Mouse (Mus musculus) embryonic facial prominence, embryonic 14.5 days (tissue): Measurements from ENCODE around the gene Usp32. TPM values are rescaled to one million over a fixed set of nuclear protein-coding genes. Genes with fewer than 3 reads are reported as not detected.

ENCODE experiments used
- ATAC-seq: fragments of 200-750 bp; cut with Nextera tagmentation; 2 replicates; pipeline ENCODE4 v1.8.0; 2017; ENCODE audit warnings: low read depth, moderate number of reproducible peaks, moderate TSS enrichment
- DNase-seq: peaks from one replicate; pipeline ENCODE4 v3.0.0-alpha.2; 2015; ENCODE audit warnings: low spot score
- H3K27ac ChIP-seq: fragments of 300-500 bp; sonication (generic); replicated peaks from 2 replicates; pipeline ENCODE4 v1.5.1; 2014; ENCODE audit warnings: low read depth, mild to moderate bottlenecking, low read length, moderate library complexity
- H3K27me3 ChIP-seq: fragments of 300-500 bp; sonication (generic); replicated peaks from 2 replicates; pipeline ENCODE4 v1.6.1; 2014; ENCODE audit warnings: low read length; ENCODE audit not compliant: control insufficient read depth, insufficient read depth
- H3K36me3 ChIP-seq: fragments of 300-500 bp; sonication (generic); 2 replicates; pipeline ENCODE4 v1.6.1; 2014; ENCODE audit warnings: low read length, mixed read lengths; ENCODE audit not compliant: control insufficient read depth, insufficient read depth
- H3K4me1 ChIP-seq: fragments of 300-500 bp; sonication (generic); 2 replicates; pipeline ENCODE4 v1.6.1; 2014; ENCODE audit warnings: antibody characterized with exemption, low read length; ENCODE audit not compliant: control insufficient read depth, insufficient read depth
- H3K4me2 ChIP-seq: fragments of 300-500 bp; sonication (generic); 2 replicates; pipeline ENCODE4 v1.6.1; 2014; ENCODE audit warnings: low read depth, mild to moderate bottlenecking, low read length, moderate library complexity, mixed read lengths
- H3K4me3 ChIP-seq: fragments of 300-500 bp; sonication (generic); 2 replicates; pipeline ENCODE4 v1.5.1; 2014; ENCODE audit warnings: low read depth, mild to moderate bottlenecking, low read length
- H3K9ac ChIP-seq: fragments of 300-500 bp; sonication (generic); 2 replicates; pipeline ENCODE4 v1.6.1; 2014; ENCODE audit warnings: low read depth, mild to moderate bottlenecking, low read length, moderate library complexity, mixed read lengths
- H3K9me3 ChIP-seq: fragments of 300-500 bp; sonication (generic); 2 replicates; pipeline ENCODE4 v1.6.1; 2016; ENCODE audit warnings: low read length; ENCODE audit not compliant: control insufficient read depth
- WGBS: fragments of 180-500 bp; shearing (Covaris S2); extraction: QIAGEN DNeasy Blood & Tissue Kit; methylation state at CpG from one replicate; pipeline ENCODE4 v1.1.7; 2014; 5-methylcytosine and 5-hydroxymethylcytosine counted together
- polyA plus RNA-seq: library from polyadenylated mRNA; unstranded; fragments of >200 nt; fragmentation: Nextera tagmentation; extraction: Ambion mirVana; gene quantifications from 2 replicates; pipeline ENCODE4 v1.2.1, GENCODE M21; 2014

The Usp32 gene
- polyA plus RNA-seq, 1 experiment from 2014 or later: 4.9 TPM

GRCm38 (mm10) chr11:84945841-84946240 lies 194.1 kb downstream of the Usp32 start:
- no peak for DNase-seq
- no peaks in the 10 kb centered on the region for H3K36me3 ChIP-seq
- no peak for ATAC-seq

GRCm38 (mm10) chr11:84944639-84945435 lies 195.1 kb downstream of the Usp32 start:
- Histone ChIP-seq H3K4me2 (no peak overlapping the region), H3K27ac (no peak overlapping the region), H3K9me3 (no peaks in the 10 kb centered on the region), H3K4me1 (peaks cover 3% of the 10 kb centered on the region; the same call in 1 of the 2 replicates), H3K27me3 (peaks cover 9% of the 10 kb centered on the region), H3K36me3 (no peaks in the 10 kb centered on the region), H3K9ac (no peak overlapping the region), H3K4me3 (no peak overlapping the region)
- WGBS: 1% methylated on average over 12 of the region's 12 CpGs
- DNase-seq (no peak), ATAC-seq (no peak)

More at GRCm38 (mm10) chr11:84945841-84946240, 194.1 kb downstream of the Usp32 start:
- no peak overlapping the region for H3K4me3 ChIP-seq
- H3K9me3 ChIP-seq: no peaks in the 10 kb centered on the region
- WGBS: 36% methylated on average over 3 of the region's 3 CpGs
- H3K4me2 ChIP-seq: no peak overlapping the region
- H3K27me3 ChIP-seq: peaks cover 9% of the 10 kb centered on the region
- no peak overlapping the region for H3K27ac ChIP-seq
- H3K9ac ChIP-seq: no peak overlapping the region
- H3K4me1 ChIP-seq: peaks cover 3% of the 10 kb centered on the region; the same call in 1 of the 2 replicates

- no peaks in the 10 kb centered on the region for H3K9me3 ChIP-seq
- DNase-seq (peak; percentile 89), ATAC-seq (no peak)
- H3K9ac ChIP-seq: no peak overlapping the region
- H3K4me1 ChIP-seq: peaks cover 3% of the 10 kb centered on the region; the same call in 1 of the 2 replicates
- H3K27me3 ChIP-seq: peaks cover 9% of the 10 kb centered on the region
- H3K4me2 ChIP-seq: peak overlapping the region; percentile 38
- H3K36me3 ChIP-seq: no peaks in the 10 kb centered on the region
- WGBS: under 1% methylated on average over 15 of the region's 15 CpGs
- no peak overlapping the region for H3K27ac ChIP-seq
- peak overlapping the region; percentile 18; the same call in 1 of the 2 replicates for H3K4me3 ChIP-seq
Measured at GRCm38 (mm10) chr11:84943948-84944347, 196.0 kb downstream of the Usp32 start.

- 73% methylated on average over 10 of the region's 10 CpGs for WGBS
- no peaks in the 10 kb centered on the region for H3K9me3 ChIP-seq
- H3K27ac ChIP-seq: no peak overlapping the region
- no peak for ATAC-seq
- H3K36me3 ChIP-seq: no peaks in the 10 kb centered on the region
- no peak overlapping the region for H3K4me3 ChIP-seq
- H3K4me2 ChIP-seq: no peak overlapping the region
- no peak for DNase-seq
- H3K9ac ChIP-seq: no peak overlapping the region
- H3K27me3 ChIP-seq: 0 out of 2 replicates have a peak, but pooled peaks cover 5% of the 10 kb centered on the region
- peaks cover 3% of the 10 kb centered on the region; the same call in 1 of the 2 replicates for H3K4me1 ChIP-seq
Measured at GRCm38 (mm10) chr11:84940140-84940539, 199.8 kb downstream of the Usp32 start.

- H3K9ac ChIP-seq: no peak overlapping the region
- no peaks in the 10 kb centered on the region for H3K36me3 ChIP-seq
- no peak for DNase-seq
- H3K4me1 ChIP-seq: peaks cover 3% of the 10 kb centered on the region; the same call in 1 of the 2 replicates
- H3K9me3 ChIP-seq: no peaks in the 10 kb centered on the region
- no peak for ATAC-seq
- no peak overlapping the region for H3K4me2 ChIP-seq
- H3K27me3 ChIP-seq: 0 out of 2 replicates have a peak, but pooled peaks cover 3% of the 10 kb centered on the region
- WGBS: 57% methylated on average over 8 of the region's 8 CpGs
- H3K27ac ChIP-seq: no peak overlapping the region
- H3K4me3 ChIP-seq: no peak overlapping the region
Measured at GRCm38 (mm10) chr11:84939508-84940053, 200.4 kb downstream of the Usp32 start.

Other genes with a start within 250 kb of the Usp32 start
- gene Znhit3, start 223.8 kb downstream of the Usp32 start, polyA plus RNA-seq: 46.5 and 52.2 TPM in 2 replicates
- 0.40 and 0.41 TPM in 2 replicates for gene Car4, start 182.4 kb downstream of the Usp32 start, polyA plus RNA-seq
- 0.43 and 0.96 TPM in 2 replicates for gene 1700125H20Rik, start 30.2 kb upstream of the Usp32 start, polyA plus RNA-seq
- gene Appbp2, start 95.0 kb upstream of the Usp32 start, polyA plus RNA-seq: 46.1 and 51.2 TPM in 2 replicates
- gene Ppm1d, start 171.1 kb upstream of the Usp32 start, polyA plus RNA-seq: 15.9 and 17.6 TPM in 2 replicates
- 28.0 and 32.9 TPM in 2 replicates for gene Bcas3, start 213.0 kb upstream of the Usp32 start, polyA plus RNA-seq